Mouse (Mus musculus) thymus, postnatal 14 days (tissue): ENCODE data around the gene Timp4.
"Not testable (repeated sequence)": the region's sequence is repeated elsewhere in the genome, so short reads cannot be mapped to it uniquely, and the experiment has no call there.

Experiments
- DNase-seq: peaks from one replicate; pipeline ENCODE4 v3.0.0; 2021

Timp4 gene

GRCm38 (mm10) chr6:115245500-115246058, 6.4 kb downstream of the Timp4 start:
- DNase-seq, result no peak

DNA sequence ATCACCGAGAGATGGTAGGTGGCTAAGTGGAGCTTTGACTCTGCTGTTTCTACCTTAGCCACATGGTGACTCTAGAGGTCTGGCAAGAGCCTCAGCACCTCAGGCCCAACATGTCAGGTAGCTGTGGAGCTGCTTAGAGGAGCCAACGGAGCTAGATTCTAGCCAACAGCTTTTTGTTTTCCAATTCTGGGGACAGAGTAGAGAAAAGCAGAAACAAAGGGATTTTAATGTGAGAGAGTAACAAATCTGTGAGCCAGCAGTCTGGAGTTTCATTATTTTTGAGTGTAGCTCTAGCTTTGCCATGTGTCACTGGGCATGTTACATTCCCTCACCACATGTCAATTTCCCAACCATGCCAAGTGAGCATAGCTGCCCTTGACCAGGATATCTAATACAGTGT, 7.8 kb downstream of the Timp4 start:
- no peak for DNase-seq

- DNase-seq, result no peak
Measured at GRCm38 (mm10) chr6:115241939-115242338, 10.1 kb downstream of the Timp4 start.

DNA sequence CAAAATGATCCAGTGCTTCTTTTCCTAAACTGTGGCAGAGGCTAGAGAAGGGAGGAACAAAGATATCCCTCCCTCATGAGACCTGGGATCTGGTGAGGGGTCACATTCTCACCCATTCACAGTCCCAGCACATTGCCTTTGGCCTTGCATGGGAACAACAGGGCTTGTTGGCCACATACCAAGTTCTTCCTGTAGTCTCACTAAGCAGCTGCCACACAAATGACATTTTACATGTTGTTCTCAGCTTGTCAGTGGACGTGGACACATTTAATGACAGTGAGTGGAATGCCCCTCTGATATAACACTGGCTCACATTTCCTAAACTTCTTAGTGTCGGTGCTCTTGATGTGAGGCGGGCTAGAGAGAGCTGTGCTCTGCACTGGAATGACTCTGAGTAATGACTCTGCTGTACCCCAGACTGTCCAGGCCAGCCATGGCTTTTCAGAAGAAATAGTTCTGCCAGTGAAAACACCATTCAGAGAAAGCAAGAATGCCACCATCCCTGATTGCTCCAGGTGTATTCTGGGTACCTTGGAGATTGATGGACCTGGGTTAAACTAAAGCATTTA, 10.8 kb downstream of the Timp4 start:
- no peak for DNase-seq

GRCm38 (mm10) chr6:115240431-115240830, 11.6 kb downstream of the Timp4 start:
- DNase-seq, result not testable (repeated sequence)

GRCm38 (mm10) chr6:115239335-115239734, 12.7 kb downstream of the Timp4 start:
- no peak for DNase-seq

DNA sequence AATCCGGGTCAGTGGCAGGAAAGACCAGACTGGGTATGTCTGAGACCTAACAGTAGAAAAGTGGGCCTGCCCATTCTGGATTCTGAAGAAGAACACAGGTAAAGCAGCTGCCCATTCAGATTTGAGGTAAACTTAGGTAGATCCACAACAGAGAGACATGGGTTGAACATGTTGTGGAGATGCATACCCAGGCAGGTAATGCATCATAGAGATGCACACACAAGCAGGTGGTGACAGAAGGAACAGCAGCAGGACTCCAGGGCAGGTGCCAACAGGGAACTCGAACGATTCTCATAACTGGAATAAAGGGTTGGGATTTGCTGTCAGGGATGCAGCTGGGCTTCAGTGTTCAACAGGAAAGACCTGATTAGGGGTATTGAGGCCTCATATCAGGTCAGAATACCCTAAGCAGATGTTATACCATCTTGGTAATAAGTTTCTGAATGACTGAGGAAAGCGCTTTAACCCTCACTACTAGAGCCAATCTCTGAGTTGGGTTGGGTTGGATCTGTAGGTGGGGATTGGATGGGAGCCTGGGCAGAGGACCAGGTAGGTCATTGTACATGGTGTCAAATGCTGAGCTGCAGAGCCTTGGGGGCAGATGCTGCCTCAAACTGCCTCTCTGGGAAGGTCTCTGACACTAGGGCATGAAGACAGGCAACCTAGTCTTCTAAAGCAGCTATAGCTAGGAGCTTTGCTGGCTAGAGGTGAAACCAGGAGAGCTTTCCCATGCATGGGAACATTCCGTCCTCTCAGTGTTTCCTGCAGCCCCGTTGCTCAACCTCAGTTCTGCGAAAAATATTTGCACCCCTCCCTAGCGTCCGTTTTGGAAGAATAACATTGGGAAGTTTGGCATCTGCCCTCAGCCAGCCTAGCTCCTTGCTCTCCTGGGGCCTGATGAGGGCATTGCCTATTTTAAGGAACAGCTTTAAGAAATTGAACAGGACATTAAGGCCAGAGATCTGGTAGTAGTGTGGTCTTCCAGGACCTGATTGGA, 13.7 kb downstream of the Timp4 start:
- no peak for DNase-seq

DNA sequence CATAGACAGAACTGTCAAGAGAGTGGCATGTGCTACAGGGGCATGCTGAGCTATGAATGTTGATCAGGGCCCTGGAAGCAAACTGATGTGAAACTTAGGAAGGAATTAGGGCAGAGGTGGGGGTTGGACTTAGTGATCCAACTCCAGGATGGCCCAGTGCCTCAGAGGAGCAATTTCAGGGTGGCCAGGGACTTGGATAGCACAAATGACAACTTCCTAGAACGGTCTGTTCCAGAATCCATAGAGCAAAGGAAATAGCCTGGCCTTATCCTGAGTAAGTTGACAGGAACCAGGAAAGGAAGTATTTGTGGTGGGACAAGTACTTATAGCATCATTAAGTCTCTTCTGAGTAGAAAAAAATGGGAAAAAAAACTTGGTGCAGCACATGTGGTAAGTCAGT, 19.4 kb downstream of the Timp4 start:
- no peak for DNase-seq

DNA sequence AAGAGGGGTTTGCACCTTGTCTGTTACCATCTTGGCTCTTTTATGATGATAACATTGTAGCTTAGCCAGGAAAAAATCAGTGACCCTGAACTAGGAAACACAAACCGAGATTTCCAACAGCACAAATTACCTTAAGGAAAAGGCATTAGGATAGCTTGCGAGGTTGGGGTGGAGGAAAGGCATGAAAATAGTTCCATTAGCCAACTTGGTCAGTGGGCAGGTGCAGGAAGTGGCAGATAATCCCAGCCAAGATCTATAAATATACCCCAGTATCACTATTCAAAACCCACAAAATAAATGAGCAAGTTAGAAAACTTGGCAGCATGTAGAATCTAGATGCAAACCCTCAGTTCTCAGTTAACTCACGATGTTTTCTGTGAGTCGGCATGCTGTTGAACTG, 20.2 kb downstream of the Timp4 start:
- no peak for DNase-seq

DNA sequence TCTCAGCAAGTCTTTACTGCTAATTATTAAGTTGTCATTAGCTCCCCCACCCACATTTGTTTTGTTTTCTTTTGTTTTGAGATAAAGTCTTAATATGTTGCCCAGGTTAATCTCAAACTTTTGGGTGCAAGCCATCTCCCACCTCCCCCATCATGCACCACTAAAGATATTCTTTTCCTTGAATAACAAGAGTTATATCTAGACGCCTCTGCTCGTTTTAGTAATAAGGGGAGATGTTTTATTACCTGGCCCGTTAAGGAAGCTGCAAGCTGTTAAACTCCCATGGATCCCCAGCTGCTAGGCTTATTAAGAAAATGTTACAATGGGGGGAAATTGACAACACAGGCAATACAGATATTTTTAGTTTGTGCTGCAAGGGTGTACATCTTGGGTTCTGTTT, 21.4 kb downstream of the Timp4 start:
- no peak for DNase-seq

DNA sequence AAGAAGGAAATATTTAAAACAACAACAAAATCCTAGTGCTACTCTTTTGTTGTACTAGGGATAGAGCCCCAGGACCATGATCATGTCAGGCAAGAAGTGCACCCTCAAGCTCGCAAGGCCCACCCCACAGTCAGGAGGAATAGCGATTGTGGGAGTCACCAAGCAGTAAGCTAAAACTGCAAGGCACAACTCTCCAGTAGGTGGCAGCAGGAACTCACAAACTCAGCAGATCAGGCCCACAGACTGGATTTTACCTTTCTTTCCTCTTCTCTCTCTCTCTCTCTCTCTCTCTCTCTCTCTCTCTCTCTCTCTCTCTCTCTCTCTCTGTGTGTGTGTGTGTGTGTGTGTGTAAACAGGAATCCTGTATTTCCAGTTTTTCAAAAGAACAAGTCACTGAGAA, 24.5 kb downstream of the Timp4 start:
- peak; percentile 69 for DNase-seq

GRCm38 (mm10) chr6:115227043-115227442, 25.0 kb downstream of the Timp4 start, which contains the start of gene Gm17482:
Gm17482 (plus strand) TSS chr6:115227343.
- no peak for DNase-seq

DNA sequence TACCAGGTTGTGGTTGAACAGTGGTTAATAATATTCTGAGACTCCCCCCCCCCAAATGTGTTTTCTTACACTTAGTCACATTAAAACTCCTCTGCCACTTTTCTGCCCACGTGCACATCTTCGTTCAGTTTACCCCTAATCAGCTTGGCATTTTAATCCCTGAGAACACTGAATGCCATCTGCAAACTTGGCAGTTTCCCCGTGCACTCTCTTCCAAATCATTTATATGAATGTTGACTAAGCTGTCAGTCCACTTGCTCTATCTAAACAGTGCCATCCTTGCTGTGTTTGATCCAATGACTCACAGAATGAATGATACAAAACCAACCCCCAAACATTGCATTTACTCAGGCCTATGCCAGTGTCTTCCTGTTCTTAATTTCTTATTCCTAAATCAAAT, 26.5 kb downstream of the Timp4 start:
- no peak for DNase-seq

DNA sequence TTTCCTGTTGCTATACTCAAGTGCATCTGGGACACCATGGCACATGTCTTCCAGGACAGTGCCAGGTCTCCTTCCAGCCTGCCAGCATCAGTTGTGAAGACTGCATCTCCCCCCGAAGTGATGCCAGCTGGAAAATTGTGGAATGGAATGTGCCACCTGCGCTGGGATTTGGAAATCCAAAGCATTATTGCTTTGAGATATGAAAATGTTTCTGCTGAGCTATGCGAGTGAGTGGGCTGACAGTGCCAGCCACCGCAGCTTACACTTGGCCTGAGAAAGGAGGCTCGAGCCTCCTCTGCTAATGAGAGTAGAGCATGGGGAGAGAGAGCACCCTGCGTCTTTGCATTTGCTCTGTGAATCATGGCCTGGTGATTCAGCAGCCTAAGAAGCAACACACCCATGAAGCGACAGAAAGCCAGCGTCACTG, 30.8 kb downstream of the Timp4 start:
- no peak for DNase-seq

DNA sequence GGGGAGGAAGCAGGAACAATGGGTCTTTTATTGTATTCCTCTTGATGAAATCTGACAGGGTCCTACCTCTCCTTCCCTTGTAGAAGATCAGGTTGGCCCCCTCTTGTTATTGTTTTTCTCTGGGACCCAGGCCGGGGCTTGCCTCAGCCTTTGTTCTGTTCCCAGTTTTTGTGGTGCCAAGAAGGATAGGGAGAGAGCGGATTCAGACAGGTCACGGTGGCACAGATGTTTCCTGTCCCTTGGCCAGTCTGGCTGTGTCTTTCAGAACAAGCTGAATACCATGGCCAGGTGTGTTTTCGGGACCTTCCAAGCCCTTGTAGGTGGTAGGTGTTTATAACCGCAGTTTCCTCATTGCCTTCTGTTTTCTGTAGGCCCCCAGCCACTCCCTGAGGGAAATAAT, 38.9 kb downstream of the Timp4 start:
- no peak for DNase-seq

- no peak for DNase-seq
Measured at GRCm38 (mm10) chr6:115212132-115212903, 39.7 kb downstream of the Timp4 start.

- DNase-seq, result no peak
Measured at GRCm38 (mm10) chr6:115210820-115211219, 41.2 kb downstream of the Timp4 start.

DNA sequence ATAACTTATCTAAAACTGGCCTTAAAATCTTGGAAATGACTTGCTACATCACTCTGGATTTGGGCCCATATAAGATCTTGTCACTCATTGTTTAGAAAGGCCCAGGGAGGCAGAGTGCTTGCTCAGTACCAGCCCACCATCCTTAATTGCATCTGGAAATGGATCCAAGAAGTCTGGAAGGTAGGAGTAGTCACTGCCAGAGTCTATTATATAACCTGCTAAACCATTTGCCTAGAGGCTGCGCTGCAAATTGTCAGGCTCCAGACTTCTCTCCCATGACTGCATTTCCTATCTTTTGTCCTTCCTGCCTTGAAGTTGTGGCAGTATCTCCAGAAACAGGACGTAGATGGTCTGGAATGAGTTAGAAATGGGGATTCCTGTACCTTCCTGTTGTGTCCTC, 41.8 kb downstream of the Timp4 start:
- no peak for DNase-seq

DNA sequence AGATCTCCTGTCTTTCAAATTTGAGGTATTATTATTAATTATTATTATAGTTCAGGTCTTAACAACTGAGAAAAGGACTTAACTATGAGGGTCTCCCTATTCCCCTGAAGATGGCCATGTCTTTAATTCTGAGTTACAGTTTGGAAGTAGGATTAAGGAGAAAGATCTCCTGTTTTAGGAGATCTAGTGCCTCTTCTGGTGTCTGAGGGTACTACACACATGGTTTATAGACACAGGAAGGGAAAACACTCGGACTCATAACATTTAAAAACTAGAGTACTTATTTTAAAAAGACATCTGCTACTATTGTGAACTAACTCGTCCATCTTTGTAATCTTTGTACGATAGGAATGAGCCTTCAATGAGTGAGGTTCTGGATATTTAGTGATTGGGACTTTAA, 49.0 kb downstream of the Timp4 start:
- DNase-seq, result no peak

GRCm38 (mm10) chr6:115200753-115201152, 51.3 kb downstream of the Timp4 start:
- DNase-seq, result no peak
